Mouse (Mus musculus) stomach, postnatal 0 days (tissue): Measurements from ENCODE around the gene Mgat5.

Source experiments
- CTCF ChIP-seq: IDR thresholded peaks from 2 replicates; pipeline ENCODE4 v1.5.1; 2016; ENCODE audit warnings: antibody characterized with exemption, low read depth, mild to moderate bottlenecking, moderate library complexity
- EP300 ChIP-seq: optimal IDR thresholded peaks from 2 replicates; pipeline ENCODE3; 2016; ENCODE audit warnings: antibody characterized with exemption

GRCm38 (mm10) chr1:127168205-127168604, 36.6 kb upstream of the Mgat5 start:
- TF ChIP-seq CTCF = no peak
- TF ChIP-seq EP300 = no peak
